Mouse (Mus musculus) thymus, postnatal 10 days (tissue): Measurements from ENCODE around the gene St6galnac6.

Experiments used
- DNase-seq, 2 experiments: peaks; one replicate each; pipeline ENCODE4 v3.0.0; 2021; ENCODE audit warnings: low spot score in 2 of 2

Gene St6galnac6

GRCm38 (mm10) chr2:32585149-32585714, 14.3 kb upstream of the St6galnac6 start:
- DNase-seq, result no peak

- peak; percentile 87 to 92 for DNase-seq
Observed at GRCm38 (mm10) chr2:32586871-32587351, 12.6 kb upstream of the St6galnac6 start, which contains the start of gene St6galnac4. Gene St6galnac4, plus strand, starts transcription at chr2:32587095.

- DNase-seq, result no peak
Observed at GRCm38 (mm10) chr2:32587731-32588321, 11.7 kb upstream of the St6galnac6 start.

GRCm38 (mm10) chr2:32589213-32589795, 10.2 kb upstream of the St6galnac6 start:
- no peak for DNase-seq

- DNase-seq, result no peak
Observed at GRCm38 (mm10) chr2:32590224-32590623, 9.3 kb upstream of the St6galnac6 start.

GRCm38 (mm10) chr2:32591249-32591648, 8.3 kb upstream of the St6galnac6 start:
- no peak for DNase-seq

GRCm38 (mm10) chr2:32596725-32597124, 2.8 kb upstream of the St6galnac6 start:
- no peak for DNase-seq

GRCm38 (mm10) chr2:32597248-32597647, 2.3 kb upstream of the St6galnac6 start:
- no peak for DNase-seq

- DNase-seq, result no peak
Observed at GRCm38 (mm10) chr2:32597699-32598098, 1.8 kb upstream of the St6galnac6 start.

GRCm38 (mm10) chr2:32598506-32598905, 1.0 kb upstream of the St6galnac6 start:
- DNase-seq, result no peak

GRCm38 (mm10) chr2:32601417-32602065, 2.0 kb downstream of the St6galnac6 start:
- DNase-seq, result no peak

GRCm38 (mm10) chr2:32602600-32603054, 3.1 kb downstream of the St6galnac6 start:
- peak; percentile 77 to 90 for DNase-seq

GRCm38 (mm10) chr2:32604631-32605030, 5.1 kb downstream of the St6galnac6 start:
- no peak for DNase-seq

GRCm38 (mm10) chr2:32606161-32607142, 6.9 kb downstream of the St6galnac6 start:
- peak; percentile 52 to 69 for DNase-seq

GRCm38 (mm10) chr2:32607262-32607947, 7.9 kb downstream of the St6galnac6 start:
- DNase-seq, result no peak

- no peak for DNase-seq
Observed at GRCm38 (mm10) chr2:32608141-32608777, 8.8 kb downstream of the St6galnac6 start.

GRCm38 (mm10) chr2:32608778-32609435, 9.4 kb downstream of the St6galnac6 start:
- DNase-seq, result no peak

GRCm38 (mm10) chr2:32610610-32611229, 11.2 kb downstream of the St6galnac6 start:
- DNase-seq, result peak in 1 of 2 experiments; percentile 28

- no peak for DNase-seq
Observed at GRCm38 (mm10) chr2:32612274-32612673, 12.8 kb downstream of the St6galnac6 start.
